Mouse (Mus musculus): ENCODE measurements around the gene Usp54.

Gene Usp54

DNA sequence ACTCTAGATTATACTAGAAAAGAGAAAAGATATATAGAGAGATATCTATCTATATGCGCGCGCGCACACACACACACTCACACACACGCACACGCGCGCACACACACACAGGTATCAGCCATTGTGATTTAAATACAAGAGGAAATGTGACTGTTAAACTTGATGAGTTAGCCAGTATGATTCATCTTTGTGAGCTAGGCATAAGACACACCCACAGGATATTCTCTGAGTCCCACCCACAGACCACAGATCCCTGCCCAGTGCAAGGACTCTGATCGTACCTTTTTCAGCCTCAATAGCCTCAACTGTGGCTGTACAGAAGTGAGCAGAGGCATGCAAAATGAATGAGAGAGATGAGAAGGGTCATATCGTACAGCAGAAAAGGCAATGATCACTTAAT, 137.9 kb downstream of the Usp54 start:
- no peak for DNase-seq (ENCODE audit: extremely low spot score)

DNA sequence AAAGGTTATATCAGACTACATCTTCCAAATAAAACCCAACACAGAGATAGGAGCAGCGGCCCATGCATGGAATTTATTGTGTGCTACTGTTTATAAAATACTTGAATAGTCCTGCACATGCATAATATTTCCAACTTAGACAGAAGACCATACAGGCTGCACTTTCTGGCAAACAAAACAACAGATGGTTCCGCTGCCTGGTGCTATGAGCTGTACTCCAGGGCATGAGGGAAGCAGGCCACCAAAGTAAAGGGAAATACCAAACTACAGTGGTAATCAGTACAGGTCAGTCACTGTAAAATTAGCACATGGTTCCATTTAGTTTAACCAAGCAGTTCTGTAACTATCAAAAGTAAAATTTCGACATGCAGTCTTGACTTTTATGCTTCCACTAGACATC, 140.9 kb downstream of the Usp54 start:
- DNase-seq (ENCODE audit: extremely low spot score), result no peak

Measured in embryo, embryonic 9.5 days (tissue).